Mouse (Mus musculus) lung, postnatal 25 days (tissue): ENCODE results near the gene Col9a1.

Source experiments
- DNase-seq: peaks from one replicate; pipeline ENCODE4 v3.0.0; 2022; ENCODE audit warnings: low spot score

Gene Col9a1

DNA sequence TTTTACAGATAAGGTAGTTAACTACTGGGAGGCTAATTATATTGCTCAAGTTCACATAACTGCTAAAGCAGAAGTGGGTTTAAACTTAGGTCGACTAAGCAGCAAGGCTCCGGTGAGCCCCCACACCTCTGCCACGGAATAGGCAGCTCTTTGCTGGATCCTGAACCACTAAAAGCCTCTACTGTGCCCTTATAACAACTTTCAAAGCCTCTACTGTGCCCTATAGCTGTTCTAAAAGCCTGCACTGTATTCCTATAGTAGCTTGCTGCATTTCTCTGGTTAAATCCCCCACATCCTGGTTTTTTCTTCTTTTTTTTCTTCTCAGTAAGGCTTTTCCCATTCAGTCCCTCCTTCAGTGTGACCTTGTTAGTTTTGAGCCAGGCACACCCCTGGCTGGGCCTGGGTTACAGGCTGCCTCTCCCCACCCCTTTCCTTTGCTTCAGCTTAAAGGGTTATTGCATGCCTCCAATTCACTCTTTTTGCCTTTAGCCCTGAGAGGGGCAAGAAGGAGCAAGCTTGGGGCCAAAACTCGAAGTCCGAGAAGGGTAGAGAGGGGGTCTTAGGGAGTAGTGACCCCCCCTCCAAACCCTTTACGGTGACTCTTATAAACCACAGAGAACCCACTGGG lies at the start of gene Col9a1:
Gene Col9a1, plus strand, starts transcription at position 387 of the 628 bp plus-strand sequence.
- DNase-seq, result no peak

DNA sequence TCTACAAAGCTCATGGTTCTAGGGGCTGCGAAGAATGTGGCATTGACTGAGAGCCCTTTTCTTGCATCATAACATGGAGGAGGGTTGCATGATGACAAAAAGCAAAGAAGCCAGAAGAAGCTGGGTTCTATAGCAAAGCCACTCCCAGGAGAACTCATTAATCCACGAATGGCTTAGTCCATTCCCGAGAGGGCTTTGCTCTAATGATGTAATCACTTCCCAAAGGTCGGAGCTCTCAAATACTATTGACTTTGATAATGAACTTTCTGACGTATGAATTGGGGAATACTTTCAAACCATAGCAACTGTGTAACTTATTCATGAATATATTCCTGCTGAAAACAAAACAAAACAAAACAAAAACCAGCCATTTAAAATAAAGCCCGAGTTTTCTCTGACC lies 49.5 kb upstream of the Col9a1 start:
- no peak for DNase-seq

DNA sequence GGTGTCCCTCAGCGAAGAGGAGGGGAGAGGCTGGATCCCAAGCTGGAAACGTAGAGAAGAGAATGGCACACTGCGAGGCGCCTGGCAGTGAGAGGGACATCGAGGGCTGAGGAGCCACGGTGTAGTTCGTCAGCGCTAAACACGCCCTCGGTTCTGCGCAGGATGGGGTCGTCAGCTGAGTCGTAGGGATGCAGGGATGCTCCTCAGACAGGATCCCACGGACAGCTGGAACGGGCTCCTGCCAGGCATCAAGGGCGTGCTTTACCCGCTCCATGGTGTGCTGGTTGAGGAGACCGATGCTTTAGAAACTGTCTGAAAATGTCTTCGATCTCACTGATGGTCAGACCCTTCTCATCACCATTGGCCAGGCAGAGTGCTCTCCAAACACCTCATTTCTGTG lies 43.6 kb upstream of the Col9a1 start:
- no peak for DNase-seq

- DNase-seq, result peak; percentile 18
These were observed 42.6 kb upstream of the Col9a1 start for GRCm38 (mm10) chr1:24134792-24135191.

DNA sequence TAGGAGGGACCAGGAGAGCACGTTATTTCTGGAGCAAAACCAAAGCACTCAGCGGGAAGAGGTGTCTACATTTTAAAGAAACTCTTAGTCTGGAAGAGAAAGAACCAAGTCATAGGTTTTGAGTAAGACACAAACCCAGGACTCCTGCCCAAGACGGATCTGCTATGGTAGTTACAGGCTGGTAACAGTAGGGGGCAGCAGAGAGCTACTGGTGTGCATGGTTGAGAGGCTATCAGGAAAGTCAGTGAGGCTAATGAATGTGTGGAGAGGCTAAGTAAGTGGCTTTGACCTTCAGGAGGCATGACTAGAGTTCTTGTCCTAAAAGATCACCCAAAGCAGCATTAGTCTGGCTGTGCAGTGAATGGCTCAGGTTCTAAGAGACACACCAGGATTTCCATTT lies 40.3 kb upstream of the Col9a1 start:
- DNase-seq, result peak; percentile 39

- DNase-seq, result no peak
These were observed 36.9 kb upstream of the Col9a1 start for GRCm38 (mm10) chr1:24140555-24140954.

- no peak for DNase-seq
These were observed 33.9 kb upstream of the Col9a1 start for GRCm38 (mm10) chr1:24143504-24143903.

DNA sequence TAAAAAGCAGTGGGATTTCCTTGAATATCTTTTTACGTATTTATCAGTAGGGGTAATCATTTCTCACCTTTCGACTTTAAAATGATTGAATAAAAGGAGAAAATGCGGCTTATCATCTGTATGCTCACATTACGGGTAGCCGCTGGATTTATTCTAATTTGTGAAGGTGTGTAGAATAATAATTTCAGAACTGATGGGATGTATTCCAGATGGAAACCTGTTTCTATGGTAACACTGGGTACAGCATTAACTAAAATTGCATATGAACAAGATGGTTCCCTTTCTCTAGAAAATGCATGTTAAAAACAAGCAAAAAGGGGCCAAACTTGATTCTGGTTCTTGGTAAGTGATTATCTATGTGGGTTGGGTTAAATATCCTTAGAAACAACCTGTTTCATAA lies 19.7 kb upstream of the Col9a1 start:
- no peak for DNase-seq

DNA sequence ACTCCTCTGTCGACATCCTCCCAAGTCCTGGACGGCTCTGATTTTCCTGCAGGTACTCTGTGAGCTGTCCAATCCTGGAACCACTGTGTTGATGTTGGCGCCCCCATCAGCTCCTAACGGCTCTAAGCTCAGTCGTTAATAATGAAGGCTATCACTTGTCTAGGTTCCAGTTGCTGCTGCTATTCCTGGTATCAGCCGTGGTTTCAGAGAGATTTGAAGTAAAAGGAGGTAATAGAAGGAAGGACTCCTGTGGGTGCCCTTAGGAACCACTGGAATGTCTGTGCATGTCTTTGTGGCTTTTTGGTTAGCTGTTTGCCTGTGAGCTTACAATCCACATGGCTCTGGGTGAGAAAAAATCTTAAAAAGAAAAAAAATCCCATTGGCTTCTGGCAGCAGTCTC lies 8.0 kb upstream of the Col9a1 start:
- no peak for DNase-seq

DNA sequence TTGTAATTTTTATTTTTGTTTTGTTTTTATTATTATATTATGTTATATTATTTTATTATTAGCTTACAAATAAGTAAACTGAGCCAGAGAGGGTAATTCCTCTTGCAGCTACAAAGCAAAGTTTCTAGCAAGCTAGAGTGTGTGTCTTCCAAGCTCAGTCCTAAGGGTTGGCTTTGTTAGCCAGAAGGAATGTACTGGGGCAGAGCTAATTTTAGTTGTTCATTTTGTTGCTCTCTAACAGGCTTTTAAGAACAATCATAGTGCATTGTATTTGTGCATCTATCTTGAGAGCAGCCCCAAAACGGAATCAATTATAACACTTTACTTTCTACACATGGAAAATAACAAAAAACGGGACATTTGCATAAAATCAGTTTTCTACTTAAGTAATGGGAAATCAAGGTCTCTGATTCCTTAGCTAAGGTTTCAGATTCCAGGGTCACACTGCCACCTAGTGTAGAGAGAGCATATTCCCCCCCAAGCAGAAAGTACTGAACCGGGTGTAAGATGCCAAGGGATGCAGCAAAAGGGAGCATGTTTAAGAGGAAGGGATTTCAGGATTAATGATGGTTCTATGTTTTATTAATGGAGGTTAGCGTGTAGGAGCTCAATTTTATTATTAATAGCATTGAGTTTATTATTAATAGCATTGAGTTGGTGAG lies 6.1 kb upstream of the Col9a1 start:
- peak; percentile 9 for DNase-seq

DNA sequence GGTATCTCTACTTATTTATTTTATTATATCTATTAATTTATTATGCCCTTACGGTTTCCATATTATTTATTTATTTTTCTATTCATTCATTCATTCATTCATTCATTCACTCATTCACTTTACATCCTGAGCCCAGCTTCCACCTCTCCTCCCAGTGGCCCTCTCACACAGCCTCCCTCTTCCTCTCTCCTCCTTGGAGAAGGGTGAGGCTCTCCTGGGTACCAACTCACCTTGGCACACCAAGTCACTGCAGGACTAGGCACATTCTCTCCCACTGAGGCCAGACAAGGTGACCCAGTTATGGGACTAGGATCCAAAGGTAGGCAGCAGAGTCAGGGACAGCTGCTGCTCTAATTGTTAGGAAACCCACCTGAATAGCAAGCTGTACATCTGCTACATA lies 5.5 kb upstream of the Col9a1 start:
- no peak for DNase-seq

GRCm38 (mm10) chr1:24172656-24173055 lies 4.8 kb upstream of the Col9a1 start:
- no peak for DNase-seq

DNA sequence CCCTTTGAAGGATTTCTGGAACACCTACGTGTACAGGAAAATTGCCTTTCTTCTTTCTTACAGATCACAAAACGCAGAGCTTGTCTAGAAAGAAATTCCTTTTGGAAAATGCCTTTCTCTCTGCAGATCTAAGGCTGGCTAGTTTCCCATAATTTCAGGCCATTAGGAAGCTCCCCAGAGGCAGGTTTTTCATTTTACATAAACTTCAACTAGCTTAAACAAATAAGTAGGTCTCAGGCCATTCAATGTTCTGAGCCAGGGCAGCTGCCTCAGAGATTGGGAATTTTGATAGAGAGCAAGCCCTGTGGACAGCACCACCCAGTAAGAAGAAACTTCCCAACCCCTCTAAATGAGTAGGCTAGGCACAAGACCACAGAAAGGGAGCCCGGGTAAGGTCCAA lies 1.6 kb upstream of the Col9a1 start:
- DNase-seq, result no peak

DNA sequence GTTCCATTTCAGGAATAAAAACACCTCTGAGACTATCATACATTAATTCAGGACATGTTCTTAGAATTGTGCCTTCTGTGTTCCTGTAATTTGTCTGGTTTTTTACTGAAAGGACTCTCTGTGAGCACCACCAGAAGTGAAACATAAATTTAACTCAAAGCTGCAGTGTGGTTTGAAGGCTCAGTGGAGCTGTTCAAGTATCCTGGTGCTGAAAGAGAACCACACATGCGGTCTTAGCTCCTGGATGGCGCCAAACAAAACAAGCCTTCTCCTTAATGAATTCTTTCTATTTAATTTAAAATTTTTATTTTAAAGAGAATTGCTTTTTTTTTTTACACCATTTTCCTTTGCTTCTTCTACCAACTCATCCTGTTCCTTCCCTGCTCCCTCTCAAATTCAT lies 2.4 kb downstream of the Col9a1 start:
- no peak for DNase-seq

GRCm38 (mm10) chr1:24184981-24185380 lies 7.6 kb downstream of the Col9a1 start:
- DNase-seq, result no peak

DNA sequence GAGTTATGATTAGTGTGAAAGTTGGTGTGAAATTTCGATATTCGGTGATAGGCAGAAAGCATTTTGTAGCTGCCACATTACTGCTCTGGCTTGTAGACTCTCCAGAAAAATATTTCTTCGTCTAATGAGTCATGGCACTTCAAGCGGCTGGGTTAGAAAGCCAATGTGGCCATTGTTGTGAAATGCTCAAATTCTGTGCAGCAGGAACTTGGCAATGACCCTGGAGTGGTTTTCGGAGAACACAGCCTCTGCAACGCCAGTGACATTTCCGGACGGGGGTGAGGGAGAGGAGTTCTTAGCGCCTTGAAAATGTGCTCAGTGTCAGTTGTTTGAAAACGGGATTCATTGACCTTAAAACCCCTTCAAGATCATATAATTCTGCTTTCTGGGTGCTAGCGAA lies 9.6 kb downstream of the Col9a1 start:
- peak; percentile 39 for DNase-seq

DNA sequence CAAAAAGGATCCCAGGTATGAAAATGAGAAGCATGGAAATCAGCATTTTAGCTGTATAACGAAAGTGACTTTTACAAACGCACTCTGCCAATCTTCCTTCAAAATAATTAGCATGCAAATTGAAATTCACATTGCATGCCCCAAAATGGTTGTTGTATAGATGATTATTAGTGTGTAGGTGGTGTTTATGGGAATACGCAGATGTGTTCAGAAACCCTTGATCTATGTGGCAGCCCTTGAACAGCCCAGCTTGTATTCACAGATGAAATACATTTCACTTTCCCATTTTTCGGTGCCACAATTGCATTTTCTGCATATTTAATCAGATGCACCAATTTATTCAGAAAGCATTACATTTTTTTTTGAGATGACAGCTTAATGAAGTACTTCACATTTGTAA lies 14.3 kb downstream of the Col9a1 start:
- no peak for DNase-seq

- no peak for DNase-seq
These were observed 16.7 kb downstream of the Col9a1 start for GRCm38 (mm10) chr1:24194111-24194510.

GRCm38 (mm10) chr1:24195070-24195840 lies 17.8 kb downstream of the Col9a1 start:
- DNase-seq, result no peak

DNA sequence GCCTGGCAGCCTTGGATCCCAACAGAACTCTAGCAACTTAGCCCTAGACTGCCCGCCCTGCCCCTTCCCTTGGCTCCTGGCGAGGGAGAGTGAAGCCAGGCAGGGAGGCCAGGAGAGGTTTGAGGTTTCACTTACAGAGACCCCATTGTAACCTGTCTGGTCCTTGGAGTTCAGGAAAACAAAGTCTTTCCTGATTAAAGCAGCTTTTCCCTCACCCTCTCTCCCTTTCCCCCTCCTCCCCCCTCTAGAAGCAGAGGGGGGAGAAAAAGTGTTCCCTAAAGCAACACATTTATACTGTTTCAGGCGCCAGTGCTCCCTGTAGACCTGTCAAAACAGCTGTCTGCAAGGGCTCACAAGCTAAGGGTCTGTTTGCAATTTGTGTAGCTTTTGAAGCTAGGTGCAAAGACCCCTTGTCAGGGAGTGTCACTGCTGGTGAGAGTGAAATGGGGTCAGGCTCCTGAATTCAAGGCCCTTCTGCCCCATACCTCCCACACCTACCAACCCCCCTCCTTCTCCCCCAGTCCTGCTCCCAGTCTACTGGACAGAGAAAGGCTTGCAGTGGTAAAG lies 18.6 kb downstream of the Col9a1 start:
- no peak for DNase-seq

DNA sequence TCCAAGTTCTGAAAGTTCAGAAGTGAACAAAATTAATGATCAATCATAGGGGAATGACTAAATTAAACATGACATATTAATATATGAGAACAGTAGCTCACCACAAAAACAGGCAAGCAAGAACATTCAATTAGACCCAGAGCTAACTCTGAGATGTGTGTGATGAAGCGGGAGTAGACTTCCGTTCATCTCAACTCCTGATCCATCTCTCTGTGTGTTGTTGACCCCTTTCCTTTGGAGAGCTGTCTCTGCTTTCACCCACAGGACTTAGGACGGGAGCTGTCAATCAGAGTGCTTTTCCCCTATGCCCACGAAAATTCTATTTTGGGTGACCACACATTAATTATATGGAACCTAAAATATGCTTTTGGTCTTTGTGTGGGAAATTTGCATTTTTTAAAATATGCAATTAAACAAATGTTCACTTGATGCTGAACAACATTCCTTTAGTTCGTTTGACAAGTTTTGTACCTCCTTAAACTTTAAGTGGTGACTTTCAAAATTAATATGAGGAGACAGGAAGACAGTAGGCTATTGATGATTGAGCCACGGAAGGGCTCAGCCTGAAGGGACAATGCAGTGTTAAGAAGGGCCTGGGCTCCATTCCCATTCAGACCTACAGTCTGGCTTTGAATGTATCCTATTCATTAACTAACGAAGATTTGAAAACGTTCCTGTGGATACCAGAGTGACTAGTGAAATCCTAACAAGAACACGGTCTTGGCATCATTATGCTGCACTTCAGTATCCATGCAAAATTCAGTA lies 34.4 kb downstream of the Col9a1 start:
- DNase-seq, result no peak

GRCm38 (mm10) chr1:24219041-24219440 lies 41.6 kb downstream of the Col9a1 start:
- DNase-seq, result no peak
